Mouse (Mus musculus): ENCODE measurements around the gene Olfr1040. TPM values are rescaled to one million over a fixed set of nuclear protein-coding genes. Genes with fewer than 3 reads are reported as not detected.

The Olfr1040 gene
- polyA plus RNA-seq, 1 experiment from 2014 or later, result not detected

Other genes with a start within 250 kb of the Olfr1040 start
- not detected in 2 replicates for gene Olfr1024, start 241.7 kb downstream of the Olfr1040 start, polyA plus RNA-seq (2015; fragmentation: Nextera tagmentation; extraction: Ambion mirVana)
- not detected in 2 replicates for gene Olfr1025-ps1, start 231.5 kb downstream of the Olfr1040 start, polyA plus RNA-seq (2015; fragmentation: Nextera tagmentation; extraction: Ambion mirVana)
- gene Olfr1026, start 225.2 kb downstream of the Olfr1040 start, polyA plus RNA-seq (2015; fragmentation: Nextera tagmentation; extraction: Ambion mirVana), result not detected in 2 replicates
- gene Olfr1028, start 196.3 kb downstream of the Olfr1040 start, polyA plus RNA-seq (2015; fragmentation: Nextera tagmentation; extraction: Ambion mirVana), result not detected in 2 replicates
- gene Olfr1029, start 172.8 kb downstream of the Olfr1040 start, polyA plus RNA-seq (2015; fragmentation: Nextera tagmentation; extraction: Ambion mirVana), result not detected in 2 replicates
- gene Olfr1030, start 167.5 kb downstream of the Olfr1040 start, polyA plus RNA-seq (2015; fragmentation: Nextera tagmentation; extraction: Ambion mirVana), result not detected in 2 replicates
- not detected in 2 replicates for gene Olfr1031, start 156.4 kb downstream of the Olfr1040 start, polyA plus RNA-seq (2015; fragmentation: Nextera tagmentation; extraction: Ambion mirVana)
- not detected in 2 replicates for gene Olfr1032, start 141.2 kb downstream of the Olfr1040 start, polyA plus RNA-seq (2015; fragmentation: Nextera tagmentation; extraction: Ambion mirVana)
- 1.1 and 1.5 TPM in 2 replicates for gene Olfr1033, start 126.1 kb downstream of the Olfr1040 start, polyA plus RNA-seq (2015; fragmentation: Nextera tagmentation; extraction: Ambion mirVana)
- 0.05 and 0.06 TPM in 2 replicates for gene Olfr1034, start 100.9 kb downstream of the Olfr1040 start, polyA plus RNA-seq (2015; fragmentation: Nextera tagmentation; extraction: Ambion mirVana)
- not detected in 2 replicates for gene Olfr1036, start 72.7 kb downstream of the Olfr1040 start, polyA plus RNA-seq (2015; fragmentation: Nextera tagmentation; extraction: Ambion mirVana)
- not detected in 2 replicates for gene Olfr1037, start 59.3 kb downstream of the Olfr1040 start, polyA plus RNA-seq (2015; fragmentation: Nextera tagmentation; extraction: Ambion mirVana)
- not detected in 2 replicates for gene Olfr1039, start 10.8 kb downstream of the Olfr1040 start, polyA plus RNA-seq (2015; fragmentation: Nextera tagmentation; extraction: Ambion mirVana)
- gene Olfr1042, start 15.1 kb upstream of the Olfr1040 start, polyA plus RNA-seq (2015; fragmentation: Nextera tagmentation; extraction: Ambion mirVana), result not detected in 2 replicates
- not detected in 2 replicates for gene Olfr1043, start 20.8 kb upstream of the Olfr1040 start, polyA plus RNA-seq (2015; fragmentation: Nextera tagmentation; extraction: Ambion mirVana)
- not detected in 2 replicates for gene Olfr1044, start 31.1 kb upstream of the Olfr1040 start, polyA plus RNA-seq (2015; fragmentation: Nextera tagmentation; extraction: Ambion mirVana)
- gene Olfr52, start 39.0 kb upstream of the Olfr1040 start, polyA plus RNA-seq (2015; fragmentation: Nextera tagmentation; extraction: Ambion mirVana), result not detected in 2 replicates
- not detected in 2 replicates for gene Olfr1045, start 56.3 kb upstream of the Olfr1040 start, polyA plus RNA-seq (2015; fragmentation: Nextera tagmentation; extraction: Ambion mirVana)
- not detected in 2 replicates for gene Olfr1046, start 72.6 kb upstream of the Olfr1040 start, polyA plus RNA-seq (2015; fragmentation: Nextera tagmentation; extraction: Ambion mirVana)
- not detected in 2 replicates for gene Olfr1047, start 84.7 kb upstream of the Olfr1040 start, polyA plus RNA-seq (2015; fragmentation: Nextera tagmentation; extraction: Ambion mirVana)
- not detected in 2 replicates for gene Olfr1048, start 93.6 kb upstream of the Olfr1040 start, polyA plus RNA-seq (2015; fragmentation: Nextera tagmentation; extraction: Ambion mirVana)
- not detected in 2 replicates for gene Olfr1049, start 111.6 kb upstream of the Olfr1040 start, polyA plus RNA-seq (2015; fragmentation: Nextera tagmentation; extraction: Ambion mirVana)
- not detected in 2 replicates for gene Olfr1051, start 132.4 kb upstream of the Olfr1040 start, polyA plus RNA-seq (2015; fragmentation: Nextera tagmentation; extraction: Ambion mirVana)
- gene Olfr1052, start 145.7 kb upstream of the Olfr1040 start, polyA plus RNA-seq (2015; fragmentation: Nextera tagmentation; extraction: Ambion mirVana), result not detected in 2 replicates
- gene Olfr1053, start 168.6 kb upstream of the Olfr1040 start, polyA plus RNA-seq (2015; fragmentation: Nextera tagmentation; extraction: Ambion mirVana), result not detected in 2 replicates
- not detected in 2 replicates for gene Olfr1054, start 188.7 kb upstream of the Olfr1040 start, polyA plus RNA-seq (2015; fragmentation: Nextera tagmentation; extraction: Ambion mirVana)
- gene Olfr1055, start 203.6 kb upstream of the Olfr1040 start, polyA plus RNA-seq (2015; fragmentation: Nextera tagmentation; extraction: Ambion mirVana), result not detected in 2 replicates
- not detected in 2 replicates for gene Olfr1056, start 215.7 kb upstream of the Olfr1040 start, polyA plus RNA-seq (2015; fragmentation: Nextera tagmentation; extraction: Ambion mirVana)
- not detected in 2 replicates for gene Olfr1057, start 231.7 kb upstream of the Olfr1040 start, polyA plus RNA-seq (2015; fragmentation: Nextera tagmentation; extraction: Ambion mirVana)
- gene Olfr1058, start 241.8 kb upstream of the Olfr1040 start, polyA plus RNA-seq (2015; fragmentation: Nextera tagmentation; extraction: Ambion mirVana), result not detected in 2 replicates

Data from liver, embryonic 16.5 days (tissue).